Mouse (Mus musculus) neutrophil, adult 83 days (primary cell): ENCODE measurements around the gene Mup12. TPM values are rescaled to one million over a fixed set of nuclear protein-coding genes. Genes with fewer than 3 reads are reported as not detected.

ENCODE experiments used
- total RNA-seq, 2 experiments: library from RNA; stranded (reverse); gene quantifications; one replicate each; pipeline ENCODE4 v1.2.4; 2023

Mup12 gene
- total RNA-seq = not detected

GRCm38 (mm10) chr4:60741226-60741625, at the start of gene Mup12:
Gene Mup12, minus strand, starts transcription at chr4:60741326.

Other genes starting within 250 kb of the Mup12 start
- gene Mup1, start 239.4 kb downstream of the Mup12 start, total RNA-seq = not detected
- not detected for gene Mup10, start 159.1 kb downstream of the Mup12 start, total RNA-seq
- not detected for gene Mup11, start 78.9 kb downstream of the Mup12 start, total RNA-seq
- gene Mup22, start 80.1 kb upstream of the Mup12 start, total RNA-seq = not detected